Comparison of ENCODE assay signal across 11 mouse cellular contexts in genomic region chr11:121082857-121083500, GRCm38 (mm10). TPM values are rescaled to one million over a fixed set of nuclear protein-coding genes. Genes with fewer than 3 reads are reported as not detected.
DNase-seq lines count a peak whose midpoint lies in the region; ATAC-seq lines count a peak whose summit lies in the region.
"Had no signal": no experiment of that assay in that cellular context is flagged by ENCODE, and none has a peak within 500 bp of the region (broad histone marks: within the 10 kb centered on the region; RNA-seq: fewer than 3 reads in every experiment).

No protein-coding gene starts in this region.

- peak; percentile 69 to 76 for ATAC-seq in hematopoietic stem cell, adult 5-6 weeks (replicated peaks in 1 of 2; ENCODE audit: insufficient read depth in 1 of 2, low FRiP score in 2 of 2, low TSS enrichment in 1 of 2, low read depth in 1 of 2, poor library complexity in 2 of 2, severe bottlenecking in 2 of 2)
- peak; percentile 69 for ATAC-seq in monocyte, adult 5-6 weeks (replicated peaks; ENCODE audit: insufficient number of reproducible peaks, low FRiP score, low TSS enrichment, poor library complexity, severe bottlenecking)
- no peak for ATAC-seq in neural tube, embryonic 15.5 days (ENCODE audit: low FRiP score)
- ATAC-seq in forebrain, embryonic 11.5 days (replicated peaks; ENCODE audit: low FRiP score): no peak
- ATAC-seq in erythroblast, adult 5-6 weeks (replicated peaks; ENCODE audit: low FRiP score, poor library complexity, severe bottlenecking): no peak

- no peak overlapping the region for H3K9ac ChIP-seq in neural tube, embryonic 15.5 days (replicated peaks)
- H3K9ac ChIP-seq in forebrain, embryonic 11.5 days (ENCODE audit: low read length): no peak overlapping the region
- H3K9ac ChIP-seq: embryonic facial prominence, embryonic 13.5 days; neural tube, embryonic 12.5 days had no signal

- no peaks in the 10 kb centered on the region for H3K27me3 ChIP-seq in neural tube, embryonic 15.5 days (replicated peaks)
- no peaks in the 10 kb centered on the region for H3K27me3 ChIP-seq in forebrain, embryonic 11.5 days (ENCODE audit: control insufficient read depth, insufficient read depth, low read length)
- H3K27me3 ChIP-seq: embryonic facial prominence, embryonic 13.5 days; neural tube, embryonic 12.5 days had no signal

- peak; percentile 35 for DNase-seq in urinary bladder, postnatal 14 days (ENCODE audit: low spot score)
- DNase-seq in urinary bladder, postnatal 4 days (ENCODE audit: low spot score in 2 of 2): no peak
- no peak for DNase-seq in forebrain, embryonic 11.5 days (ENCODE audit: low spot score)
- no peak for DNase-seq in right cerebral cortex, postnatal 14 days

- H3K4me2 ChIP-seq in neural tube, embryonic 15.5 days: no peak overlapping the region
- no peak overlapping the region for H3K4me2 ChIP-seq in forebrain, embryonic 11.5 days (ENCODE audit: low read depth, low read length, severe bottlenecking)
- H3K4me2 ChIP-seq: embryonic facial prominence, embryonic 13.5 days; neural tube, embryonic 12.5 days had no signal

- no peaks in the 10 kb centered on the region for H3K36me3 ChIP-seq in neural tube, embryonic 15.5 days
- H3K36me3 ChIP-seq in forebrain, embryonic 11.5 days (ENCODE audit: control insufficient read depth, insufficient read depth, low read length): no peaks in the 10 kb centered on the region
- H3K36me3 ChIP-seq: embryonic facial prominence, embryonic 13.5 days; neural tube, embryonic 12.5 days had no signal

- no peaks in the 10 kb centered on the region for H3K9me3 ChIP-seq in neural tube, embryonic 15.5 days (replicated peaks)
- no peaks in the 10 kb centered on the region for H3K9me3 ChIP-seq in forebrain, embryonic 11.5 days (ENCODE audit: control insufficient read depth, low read length)
- H3K9me3 ChIP-seq: embryonic facial prominence, embryonic 13.5 days; neural tube, embryonic 12.5 days had no signal

- WGBS in neural tube, embryonic 15.5 days: 78% methylated on average over 6 of the region's 6 CpGs
- 89% methylated on average over 6 of the region's 6 CpGs for WGBS in forebrain, embryonic 11.5 days

- no peak overlapping the region for H3K27ac ChIP-seq in neural tube, embryonic 15.5 days (replicated peaks)
- no peak overlapping the region for H3K27ac ChIP-seq in forebrain, embryonic 11.5 days (ENCODE audit: low read depth, low read length)
- H3K27ac ChIP-seq: embryonic facial prominence, embryonic 13.5 days; neural tube, embryonic 12.5 days had no signal

- H3K4me1 ChIP-seq in neural tube, embryonic 15.5 days: no peaks in the 10 kb centered on the region
- no peaks in the 10 kb centered on the region for H3K4me1 ChIP-seq in forebrain, embryonic 11.5 days (replicated peaks; ENCODE audit: control insufficient read depth, insufficient read depth, low read length)
- H3K4me1 ChIP-seq: neural tube, embryonic 12.5 days had no signal

- H3K4me3 ChIP-seq in neural tube, embryonic 15.5 days (replicated peaks): no peak overlapping the region
- no peak overlapping the region for H3K4me3 ChIP-seq in forebrain, embryonic 11.5 days (ENCODE audit: low read depth, low read length)
- H3K4me3 ChIP-seq: embryonic facial prominence, embryonic 13.5 days; neural tube, embryonic 12.5 days had no signal

RNA-seq across cellular contexts. Expression of gene Sectm1a, which starts 2.0 kb away (rescaled TPM):
- total RNA-seq in hematopoietic stem cell, adult 5-6 weeks (2017): 0.50 TPM in 1 of 2 replicates, not detected in the other
- total RNA-seq in monocyte, adult 5-6 weeks (2017): not detected in 3 replicates
- 0.98 TPM in 1 of 2 replicates, not detected in the other for polyA plus RNA-seq in neural tube, embryonic 15.5 days (2015; fragmentation: Nextera tagmentation; extraction: Ambion mirVana)
- not detected in 2 replicates for polyA plus RNA-seq in forebrain, embryonic 11.5 days (2014; fragmentation: Nextera tagmentation; extraction: Ambion mirVana)
- total RNA-seq in erythroblast, adult 5-6 weeks (2015; ENCODE audit: low replicate concordance): not detected in 2 replicates
- total RNA-seq in erythroblast, adult 5-6 weeks (2017; ENCODE audit: low replicate concordance): not detected in 2 replicates
- total RNA-seq: heart, postnatal 14 days had no signal
- polyA plus RNA-seq: neural tube, embryonic 12.5 days had no signal

RNA-seq across cellular contexts. Expression of gene Sectm1b, which starts 19.6 kb away (rescaled TPM):
- not detected in 2 replicates for total RNA-seq in hematopoietic stem cell, adult 5-6 weeks (2017)
- total RNA-seq in monocyte, adult 5-6 weeks (2017): not detected in 3 replicates
- not detected in 2 replicates for polyA plus RNA-seq in neural tube, embryonic 15.5 days (2015; fragmentation: Nextera tagmentation; extraction: Ambion mirVana)
- not detected in 2 replicates for polyA plus RNA-seq in forebrain, embryonic 11.5 days (2014; fragmentation: Nextera tagmentation; extraction: Ambion mirVana)
- not detected in 2 replicates for total RNA-seq in erythroblast, adult 5-6 weeks (2015; ENCODE audit: low replicate concordance)
- total RNA-seq in erythroblast, adult 5-6 weeks (2017; ENCODE audit: low replicate concordance): not detected in 2 replicates
- total RNA-seq: heart, postnatal 14 days had no signal
- polyA plus RNA-seq: neural tube, embryonic 12.5 days had no signal

RNA-seq across cellular contexts. Expression of gene Tex19.2, which starts 35.5 kb away (rescaled TPM):
- total RNA-seq in hematopoietic stem cell, adult 5-6 weeks (2017): not detected in 2 replicates
- total RNA-seq in monocyte, adult 5-6 weeks (2017): not detected in 3 replicates
- not detected in 2 replicates for polyA plus RNA-seq in neural tube, embryonic 15.5 days (2015; fragmentation: Nextera tagmentation; extraction: Ambion mirVana)
- not detected in 2 replicates for polyA plus RNA-seq in forebrain, embryonic 11.5 days (2014; fragmentation: Nextera tagmentation; extraction: Ambion mirVana)
- not detected in 2 replicates for total RNA-seq in erythroblast, adult 5-6 weeks (2015; ENCODE audit: low replicate concordance)
- total RNA-seq in erythroblast, adult 5-6 weeks (2017; ENCODE audit: low replicate concordance): not detected in 2 replicates
- total RNA-seq: heart, postnatal 14 days had no signal
- polyA plus RNA-seq: embryonic facial prominence, embryonic 13.5 days; neural tube, embryonic 12.5 days had no signal

RNA-seq across cellular contexts. Expression of gene Cd7, which starts 43.8 kb away (rescaled TPM):
- 2.5 and 3.2 TPM in 2 replicates for total RNA-seq in hematopoietic stem cell, adult 5-6 weeks (2017)
- total RNA-seq in monocyte, adult 5-6 weeks (2017): 21.2 to 56.5 TPM (median 31.1 TPM) in 3 replicates
- polyA plus RNA-seq in neural tube, embryonic 15.5 days (2015; fragmentation: Nextera tagmentation; extraction: Ambion mirVana): 5.2 TPM in 1 of 2 replicates, not detected in the other
- not detected in 2 replicates for polyA plus RNA-seq in forebrain, embryonic 11.5 days (2014; fragmentation: Nextera tagmentation; extraction: Ambion mirVana)
- total RNA-seq in erythroblast, adult 5-6 weeks (2015; ENCODE audit: low replicate concordance): 5.9 TPM in 1 of 2 replicates, not detected in the other
- 4.8 TPM in 1 of 2 replicates, not detected in the other for total RNA-seq in erythroblast, adult 5-6 weeks (2017; ENCODE audit: low replicate concordance)

Comparison
In these comparisons a context has a peak if more than half of its experiments do, and no peak if none do; other contexts are left out.
1. ATAC-seq: peak in hematopoietic stem cell, adult 5-6 weeks (2 of 2) and monocyte, adult 5-6 weeks (single experiment); none in neural tube, embryonic 15.5 days (single experiment), forebrain, embryonic 11.5 days (single experiment) and erythroblast, adult 5-6 weeks (single experiment).